Mouse (Mus musculus): ENCODE results near the gene Cmss1. TPM values are rescaled to one million over a fixed set of nuclear protein-coding genes. Genes with fewer than 3 reads are reported as not detected.
A peak's percentile ranks its signal among the peaks of the same experiment; 100 is the strongest.

The Cmss1 gene
- polyA plus RNA-seq, 2 experiments = 6.0 to 23.0 TPM

DNA sequence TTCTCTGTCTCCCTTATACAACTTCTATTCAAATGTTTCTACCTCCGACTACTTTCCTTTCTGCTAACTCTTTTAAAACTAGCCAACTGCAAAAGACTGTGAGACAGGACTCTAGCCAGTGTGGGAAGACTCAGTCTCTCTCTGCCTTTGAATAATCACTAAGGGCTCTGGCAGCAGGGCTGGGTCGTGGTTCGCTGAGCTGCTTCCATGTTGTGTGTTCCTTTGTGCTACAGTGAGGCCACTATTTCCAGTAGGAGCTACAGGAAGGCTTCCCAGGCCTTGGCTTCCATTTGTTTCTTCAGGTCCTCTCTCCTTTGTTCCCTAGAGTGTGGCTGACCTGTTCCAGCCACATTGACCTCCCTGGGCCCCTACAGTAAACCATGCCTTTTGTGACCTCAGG is 260.4 kb downstream of the Cmss1 start:
- whole genome bisulfite sequencing (ENCODE audit: insufficient replicate concordance) = 74% methylated on average over 3 of the region's 3 CpGs
- Histone ChIP-seq H3K36me3 (replicated peaks; ENCODE audit: control insufficient read depth, insufficient read depth, low read depth) (no peaks in the 10 kb centered on the region), H3K27ac (no peak overlapping the region), H3K9ac (replicated peaks) (no peak overlapping the region), H3K4me3 (ENCODE audit: insufficient read depth in 1 of 2, low read depth in 2 of 2, low read length in 2 of 2) (no peak overlapping the region), H3K27me3 (ENCODE audit: control insufficient read depth, insufficient read depth, low read length) (no peaks in the 10 kb centered on the region), H3K4me1 (replicated peaks; ENCODE audit: control insufficient read depth in 2 of 2, insufficient read depth in 2 of 2, low read length in 1 of 2) (no peaks in the 10 kb centered on the region), H3K9me3 (ENCODE audit: control insufficient read depth, low read length) (no peaks in the 10 kb centered on the region), H3K4me2 (ENCODE audit: low read depth) (no peak overlapping the region)
- DNase-seq (ENCODE audit: low read depth in 3 of 3, low spot score in 3 of 3) (no peak), ATAC-seq (ENCODE audit: insufficient read depth) (no peak)
- no peak for TF ChIP-seq EP300 (IDR thresholded peaks at IDR 0.05; ENCODE audit: low read depth)
- TF ChIP-seq CTCF (IDR thresholded peaks at IDR 0.05; ENCODE audit: low read depth) = no peak

DNA sequence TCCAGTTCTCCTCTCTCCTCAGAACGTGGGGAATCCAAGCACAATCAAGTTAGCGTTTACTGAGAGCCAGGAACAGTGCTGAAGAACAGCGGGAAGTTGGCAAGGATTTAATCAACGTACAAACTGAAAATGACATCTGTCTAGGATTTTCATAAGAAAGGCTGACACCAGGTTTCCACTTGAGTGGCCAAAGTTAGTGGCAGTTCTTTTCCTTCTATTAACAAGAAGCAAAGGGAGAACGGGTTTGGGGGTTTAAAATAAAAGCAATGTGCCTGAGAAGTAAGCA is 266.1 kb downstream of the Cmss1 start:
- H3K4me2 ChIP-seq (ENCODE audit: low read depth) = no peak overlapping the region
- no peaks in the 10 kb centered on the region for H3K9me3 ChIP-seq (ENCODE audit: control insufficient read depth, low read length)
- 0 out of 4 replicates have a peak, but pooled peaks cover 0 to 1% of the 10 kb centered on the region in 2 experiments for H3K4me1 ChIP-seq (replicated peaks; ENCODE audit: control insufficient read depth in 2 of 2, insufficient read depth in 2 of 2, low read length in 1 of 2)
- TF ChIP-seq EP300 (IDR thresholded peaks at IDR 0.05; ENCODE audit: low read depth) (no peak), CTCF (IDR thresholded peaks at IDR 0.05; ENCODE audit: low read depth) (no peak)
- WGBS (ENCODE audit: insufficient replicate concordance) = 50% methylated on average over 5 of the region's 5 CpGs
- H3K27ac ChIP-seq = no peak overlapping the region
- ATAC-seq (ENCODE audit: insufficient read depth) (no peak), DNase-seq (ENCODE audit: low read depth in 3 of 3, low spot score in 3 of 3) (no peak)
- no peaks in the 10 kb centered on the region for H3K27me3 ChIP-seq (ENCODE audit: control insufficient read depth, insufficient read depth, low read length)
- no peak overlapping the region for H3K4me3 ChIP-seq (ENCODE audit: insufficient read depth in 1 of 2, low read depth in 2 of 2, low read length in 2 of 2)
- H3K36me3 ChIP-seq (replicated peaks; ENCODE audit: control insufficient read depth, insufficient read depth, low read depth) = no peaks in the 10 kb centered on the region
- no peak overlapping the region for H3K9ac ChIP-seq (replicated peaks)

DNA sequence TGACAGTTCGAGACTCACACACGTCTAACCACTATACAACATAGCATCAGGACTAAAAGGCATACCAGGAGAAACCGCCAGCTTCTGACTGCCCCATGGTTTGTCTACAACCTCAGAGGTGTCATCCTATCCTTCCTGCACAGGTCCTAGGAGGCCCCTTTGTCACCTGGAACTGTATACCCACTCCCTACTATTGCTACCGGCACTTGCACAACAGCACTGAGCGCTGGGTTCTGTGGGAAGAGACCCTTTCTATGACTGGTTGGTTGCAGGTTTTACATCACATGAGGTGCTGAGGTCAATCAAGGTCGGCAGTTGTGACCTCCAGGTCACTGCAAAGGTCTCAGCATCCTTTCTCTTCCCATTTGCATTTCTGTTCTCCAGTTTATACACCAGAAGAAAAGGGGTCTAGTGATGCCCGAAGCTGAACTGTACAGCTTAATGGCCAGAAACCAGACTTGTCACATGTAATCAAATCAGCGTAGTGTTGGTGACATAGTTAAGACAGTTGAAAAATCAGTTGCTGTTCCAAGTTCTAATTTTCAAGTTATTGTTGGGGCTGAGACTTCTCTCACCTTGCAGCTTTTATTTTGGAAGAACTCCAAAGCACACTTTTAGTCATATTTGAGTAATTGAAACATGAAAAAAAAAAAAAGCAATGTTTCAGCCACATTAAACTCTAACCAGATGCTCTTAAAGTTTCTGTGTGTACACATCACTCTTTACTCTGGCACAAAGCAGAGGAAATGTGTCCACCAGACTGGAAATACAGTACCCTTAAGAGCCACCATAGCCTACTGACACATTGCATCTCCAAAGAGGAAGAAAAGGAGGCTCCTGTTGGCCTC is 266.7 kb downstream of the Cmss1 start:
- Histone ChIP-seq H3K4me1 (replicated peaks; ENCODE audit: control insufficient read depth in 2 of 2, insufficient read depth in 2 of 2, low read length in 1 of 2) (0 out of 4 replicates have a peak, but pooled peaks cover 0 to 1% of the 10 kb centered on the region in 2 experiments), H3K27me3 (ENCODE audit: control insufficient read depth, insufficient read depth, low read length) (no peaks in the 10 kb centered on the region), H3K27ac (no peak overlapping the region), H3K9me3 (ENCODE audit: control insufficient read depth, low read length) (no peaks in the 10 kb centered on the region), H3K36me3 (replicated peaks; ENCODE audit: control insufficient read depth, insufficient read depth, low read depth) (no peaks in the 10 kb centered on the region), H3K9ac (replicated peaks) (no peak overlapping the region), H3K4me2 (ENCODE audit: low read depth) (no peak overlapping the region), H3K4me3 (ENCODE audit: insufficient read depth in 1 of 2, low read depth in 2 of 2, low read length in 2 of 2) (no peak overlapping the region)
- DNase-seq (ENCODE audit: low read depth in 3 of 3, low spot score in 3 of 3) (no peak), ATAC-seq (ENCODE audit: insufficient read depth) (no peak)
- TF ChIP-seq CTCF (IDR thresholded peaks at IDR 0.05; ENCODE audit: low read depth) (no peak), EP300 (IDR thresholded peaks at IDR 0.05; ENCODE audit: low read depth) (no peak)
- WGBS (ENCODE audit: insufficient replicate concordance) = 74% methylated on average over 8 of the region's 8 CpGs

DNA sequence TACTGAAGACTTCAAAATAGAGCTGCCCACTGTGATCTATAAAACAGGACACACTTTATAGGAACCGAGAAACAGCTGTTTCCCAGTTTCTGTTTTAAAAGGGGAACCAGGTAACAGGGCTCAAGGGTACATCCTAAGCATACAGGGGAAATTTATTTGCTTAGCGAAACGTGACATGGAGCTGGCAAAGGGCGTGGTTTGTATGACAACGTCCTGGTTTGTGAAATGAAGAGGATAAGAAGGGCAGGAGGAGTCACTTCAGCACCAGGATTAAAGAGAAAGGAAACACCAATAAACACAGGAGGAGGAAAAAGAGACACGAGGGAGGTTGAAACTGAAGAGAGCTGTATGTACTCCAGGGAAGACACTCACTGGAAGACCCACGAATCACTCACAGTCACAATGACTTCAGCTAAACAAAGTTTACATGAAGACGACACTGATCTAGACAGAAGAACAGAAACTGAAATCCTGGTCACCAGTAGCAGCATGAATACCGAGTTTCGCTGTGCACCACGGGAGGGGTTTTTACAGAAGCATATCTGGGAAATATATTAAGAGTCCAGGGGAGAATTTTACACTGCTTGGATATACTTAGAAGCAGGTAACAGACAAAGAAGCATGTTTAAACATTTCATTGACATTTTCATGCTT is 269.8 kb downstream of the Cmss1 start:
- TF ChIP-seq CTCF (IDR thresholded peaks at IDR 0.05; ENCODE audit: low read depth) (no peak), EP300 (IDR thresholded peaks at IDR 0.05; ENCODE audit: low read depth) (no peak)
- no peak overlapping the region for H3K27ac ChIP-seq
- H3K4me3 ChIP-seq (ENCODE audit: insufficient read depth in 1 of 2, low read depth in 2 of 2, low read length in 2 of 2) = no peak overlapping the region
- DNase-seq (ENCODE audit: low read depth in 3 of 3, low spot score in 3 of 3) (peak in 1 of 3 experiments; percentile 4), ATAC-seq (ENCODE audit: insufficient read depth) (no peak)
- no peaks in the 10 kb centered on the region for H3K9me3 ChIP-seq (ENCODE audit: control insufficient read depth, low read length)
- WGBS (ENCODE audit: insufficient replicate concordance) = 41% methylated on average over 11 of the region's 11 CpGs
- no peak overlapping the region for H3K4me2 ChIP-seq (ENCODE audit: low read depth)
- H3K9ac ChIP-seq (replicated peaks) = no peak overlapping the region
- no peaks in the 10 kb centered on the region for H3K36me3 ChIP-seq (replicated peaks; ENCODE audit: control insufficient read depth, insufficient read depth, low read depth)
- H3K27me3 ChIP-seq (ENCODE audit: control insufficient read depth, insufficient read depth, low read length) = no peaks in the 10 kb centered on the region
- H3K4me1 ChIP-seq (replicated peaks; ENCODE audit: control insufficient read depth in 2 of 2, insufficient read depth in 2 of 2, low read length in 1 of 2) = 0 out of 4 replicates have a peak, but pooled peaks cover 0 to 1% of the 10 kb centered on the region in 2 experiments

GRCm38 (mm10) chr16:57332301-57332700 is 274.4 kb downstream of the Cmss1 start:
- no peak overlapping the region for H3K9ac ChIP-seq (replicated peaks)
- H3K4me2 ChIP-seq (ENCODE audit: low read depth) = no peak overlapping the region
- H3K27ac ChIP-seq = no peak overlapping the region
- ATAC-seq (ENCODE audit: insufficient read depth) (no peak), DNase-seq (ENCODE audit: low read depth in 3 of 3, low spot score in 3 of 3) (no peak)
- H3K36me3 ChIP-seq (replicated peaks; ENCODE audit: control insufficient read depth, insufficient read depth, low read depth) = no peaks in the 10 kb centered on the region
- no peaks in the 10 kb centered on the region for H3K9me3 ChIP-seq (ENCODE audit: control insufficient read depth, low read length)
- no peaks in the 10 kb centered on the region for H3K27me3 ChIP-seq (ENCODE audit: control insufficient read depth, insufficient read depth, low read length)
- H3K4me1 ChIP-seq (replicated peaks; ENCODE audit: control insufficient read depth in 2 of 2, insufficient read depth in 2 of 2, low read length in 1 of 2) = no peaks in the 10 kb centered on the region
- TF ChIP-seq EP300 (IDR thresholded peaks at IDR 0.05; ENCODE audit: low read depth) (no peak), CTCF (IDR thresholded peaks at IDR 0.05; ENCODE audit: low read depth) (no peak)
- no peak overlapping the region for H3K4me3 ChIP-seq (ENCODE audit: insufficient read depth in 1 of 2, low read depth in 2 of 2, low read length in 2 of 2)
- 68% methylated on average over 7 of the region's 7 CpGs for WGBS (ENCODE audit: insufficient replicate concordance)
